Mouse (Mus musculus) lung, embryonic 16.5 days (tissue): Measurements from ENCODE around the gene 2310022A10Rik. TPM values are rescaled to one million over a fixed set of nuclear protein-coding genes. Genes with fewer than 3 reads are reported as not detected.
A peak's percentile ranks its signal among the peaks of the same experiment; 100 is the strongest.

ENCODE experiments used
- ATAC-seq: fragments of 200-750 bp; cut with Nextera tagmentation; 2 replicates; pipeline ENCODE4 v1.8.0; 2017; ENCODE audit warnings: low read depth, mild to moderate bottlenecking, moderate library complexity
- H3K27ac ChIP-seq: fragments of 300-500 bp; sonication (generic); 2 replicates; pipeline ENCODE4 v1.5.1; 2014; ENCODE audit warnings: mild to moderate bottlenecking, control low read depth, low read length
- H3K27me3 ChIP-seq: fragments of 300-500 bp; sonication (generic); 2 replicates; pipeline ENCODE4 v1.6.1; 2014; ENCODE audit warnings: low read depth, low read length, mixed read lengths; ENCODE audit not compliant: control insufficient read depth, insufficient read depth
- H3K36me3 ChIP-seq: fragments of 300-500 bp; sonication (generic); 2 replicates; pipeline ENCODE4 v1.6.1; 2014; ENCODE audit warnings: low read length; ENCODE audit not compliant: control insufficient read depth, insufficient read depth
- H3K4me1 ChIP-seq: fragments of 300-500 bp; sonication (generic); replicated peaks from 2 replicates; pipeline ENCODE4 v1.6.1; 2014; ENCODE audit warnings: low read length, mixed read lengths; ENCODE audit not compliant: control insufficient read depth, insufficient read depth
- H3K4me2 ChIP-seq: fragments of 300-500 bp; sonication (generic); 2 replicates; pipeline ENCODE4 v1.6.1; 2014; ENCODE audit warnings: low read depth, low read length, control low read depth
- H3K4me3 ChIP-seq: fragments of 300-500 bp; sonication (generic); 2 replicates; pipeline ENCODE4 v1.5.1; 2014; ENCODE audit warnings: mild to moderate bottlenecking, low read length, control low read depth
- H3K9ac ChIP-seq: fragments of 300-500 bp; sonication (generic); 2 replicates; pipeline ENCODE4 v1.6.1; 2014; ENCODE audit warnings: low read length, control low read depth
- H3K9me3 ChIP-seq: fragments of 300-500 bp; sonication (generic); 2 replicates; pipeline ENCODE4 v1.6.1; 2016; ENCODE audit warnings: low read length; ENCODE audit not compliant: control insufficient read depth
- WGBS: fragments of 180-500 bp; shearing (Covaris S2); extraction: QIAGEN DNeasy Blood & Tissue Kit; methylation state at CpG from one replicate; pipeline ENCODE4 v1.1.7; 2014; 5-methylcytosine and 5-hydroxymethylcytosine counted together
- polyA plus RNA-seq: library from polyadenylated mRNA; unstranded; fragments of >200 nt; fragmentation: Nextera tagmentation; extraction: Ambion mirVana; gene quantifications from 2 replicates; pipeline ENCODE4 v1.2.1, GENCODE M21; 2015

2310022A10Rik gene
- 22.8 and 24.9 TPM in 2 replicates for polyA plus RNA-seq

DNA sequence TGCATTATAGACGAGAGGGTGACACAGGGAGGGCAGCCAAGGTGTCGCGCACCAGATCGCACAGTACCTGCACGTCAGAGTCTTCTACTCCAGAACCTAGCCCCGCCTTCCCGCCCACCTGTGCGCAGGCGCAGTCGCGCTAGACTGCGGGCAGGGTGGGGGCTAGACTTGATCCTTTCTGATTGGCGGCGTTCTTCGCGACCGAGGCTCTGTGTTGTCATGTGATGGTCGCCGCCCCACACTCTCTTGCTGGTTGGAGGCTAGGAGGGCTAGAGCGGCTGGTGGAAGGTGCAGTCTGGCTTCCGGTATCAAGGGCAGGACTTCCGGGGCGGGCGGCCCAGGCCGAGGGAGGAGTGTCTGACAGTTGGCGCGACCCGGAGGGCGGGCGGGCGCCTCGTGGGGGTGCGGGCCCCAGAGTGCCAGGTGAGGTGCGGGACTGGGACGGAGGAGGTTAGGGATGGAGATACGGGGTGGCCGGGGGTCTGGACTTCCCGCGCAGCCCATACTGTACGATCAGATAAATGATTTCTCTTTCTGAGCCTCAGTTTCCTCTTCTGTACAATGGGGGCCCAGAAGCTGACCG, at the start of gene 2310022A10Rik, which contains the start of gene Pld3:
Gene 2310022A10Rik (plus strand): TSS at position 303 of the 583 bp plus-strand sequence.
Gene Pld3 (minus strand): TSS at position 288 of the 583 bp plus-strand sequence.
- H3K9ac ChIP-seq = peak within 1 kb of the TSS; percentile 73
- H3K27ac ChIP-seq = peak within 1 kb of the TSS; percentile 47
- H3K4me1 ChIP-seq = peaks cover 12% of the 10 kb centered on the region
- H3K4me3 ChIP-seq = peak within 1 kb of the TSS; percentile 64
- no peaks in the 10 kb centered on the region for H3K27me3 ChIP-seq
- H3K36me3 ChIP-seq = peaks cover 2% of the 10 kb centered on the region; the same call in 1 of the 2 replicates
- H3K9me3 ChIP-seq = no peaks in the 10 kb centered on the region
- H3K4me2 ChIP-seq = peak within 1 kb of the TSS; percentile 88
- ATAC-seq = peak; percentile 100
- under 1% methylated on average over 39 of the region's 41 CpGs for WGBS

DNA sequence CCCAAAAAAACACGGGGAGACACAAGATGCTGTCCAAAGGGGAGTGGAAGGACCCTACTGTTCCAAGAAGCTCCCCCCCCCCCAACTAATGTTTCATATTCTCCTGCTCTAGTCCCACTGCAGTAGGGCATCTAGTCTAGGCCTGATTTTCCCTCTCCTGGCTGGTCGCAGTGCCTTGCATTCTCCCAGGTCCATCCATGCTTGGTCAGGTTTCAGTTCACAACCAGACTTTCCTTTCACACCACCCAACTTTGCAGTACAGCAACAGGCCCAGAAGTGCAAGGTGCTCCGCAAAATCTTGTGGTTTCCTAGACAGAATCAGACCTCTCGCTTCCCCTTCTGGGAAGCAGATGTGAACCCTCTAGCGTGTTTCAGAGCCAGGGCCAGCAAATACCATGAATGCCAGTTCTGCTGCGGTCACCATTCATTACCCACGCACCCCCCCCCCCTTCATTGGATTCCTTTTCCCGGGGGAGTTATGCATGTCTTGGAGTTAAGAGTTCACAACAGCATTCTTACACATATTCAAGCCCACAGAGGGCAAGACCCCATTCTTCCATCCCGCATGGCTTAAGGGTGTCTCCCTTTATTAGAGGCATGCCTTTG, 46.2 kb upstream of the 2310022A10Rik start:
- Histone ChIP-seq H3K4me3 (peak overlapping the region; percentile 63), H3K27ac (peak overlapping the region; percentile 100), H3K9ac (peak overlapping the region; percentile 85), H3K9me3 (no peaks in the 10 kb centered on the region), H3K36me3 (no peaks in the 10 kb centered on the region), H3K27me3 (no peaks in the 10 kb centered on the region), H3K4me2 (peak overlapping the region; percentile 70), H3K4me1 (peaks cover 13% of the 10 kb centered on the region)
- 28% methylated on average over 9 of the region's 9 CpGs for WGBS
- ATAC-seq = no peak

DNA sequence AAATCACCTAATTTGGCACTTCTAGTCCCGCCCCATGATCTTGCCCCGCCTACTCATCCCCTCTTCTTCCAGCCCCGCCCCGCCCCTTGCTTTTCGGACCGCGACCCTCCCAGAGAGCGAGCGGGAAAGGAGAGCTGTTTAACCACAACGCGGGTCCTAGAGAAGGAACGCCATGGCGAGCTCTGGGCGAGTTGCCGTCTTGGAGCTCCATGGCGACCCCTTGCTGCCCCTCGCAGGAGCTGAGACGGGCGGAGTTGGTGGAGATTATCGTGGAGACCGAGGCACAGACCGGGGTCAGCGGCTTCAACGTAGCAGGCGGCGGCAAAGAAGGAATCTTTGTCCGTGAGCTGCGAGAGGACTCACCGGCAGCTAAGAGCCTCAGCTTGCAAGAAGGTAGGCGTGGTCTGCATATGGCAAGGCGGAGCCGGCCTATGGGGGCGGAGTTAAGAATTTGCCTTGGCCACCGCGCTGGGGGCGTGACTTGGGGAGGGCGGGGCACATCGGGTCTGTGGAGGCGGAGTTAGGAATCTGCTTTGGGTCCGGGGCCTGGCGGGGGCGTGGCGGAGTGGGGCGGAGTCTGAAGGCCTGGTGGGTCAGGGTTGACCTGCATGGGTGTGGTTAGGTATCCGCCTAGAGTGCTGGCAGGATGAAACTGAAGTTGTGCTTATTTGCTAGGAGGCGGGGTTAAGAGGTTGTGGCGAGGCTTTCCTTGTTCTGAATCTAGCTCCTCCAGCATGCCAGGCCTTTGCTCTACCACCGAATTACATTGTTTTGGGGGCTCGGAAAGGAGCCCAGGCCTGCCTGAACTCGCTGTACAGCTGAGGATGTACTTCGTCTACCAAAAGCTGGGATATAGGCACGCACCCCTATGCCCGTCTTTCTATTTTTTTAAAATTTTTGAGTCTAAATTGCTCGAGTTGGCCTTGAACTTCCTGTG, 45.1 kb upstream of the 2310022A10Rik start:
- H3K9ac ChIP-seq = peak overlapping the region; percentile 85
- H3K4me2 ChIP-seq = peak overlapping the region; percentile 70
- peak overlapping the region; percentile 63 for H3K4me3 ChIP-seq
- peaks cover 13% of the 10 kb centered on the region for H3K4me1 ChIP-seq
- WGBS = under 1% methylated on average over 54 of the region's 54 CpGs
- no peaks in the 10 kb centered on the region for H3K27me3 ChIP-seq
- peak; percentile 94 for ATAC-seq
- H3K9me3 ChIP-seq = no peaks in the 10 kb centered on the region
- peak overlapping the region; percentile 100 for H3K27ac ChIP-seq
- H3K36me3 ChIP-seq = no peaks in the 10 kb centered on the region

DNA sequence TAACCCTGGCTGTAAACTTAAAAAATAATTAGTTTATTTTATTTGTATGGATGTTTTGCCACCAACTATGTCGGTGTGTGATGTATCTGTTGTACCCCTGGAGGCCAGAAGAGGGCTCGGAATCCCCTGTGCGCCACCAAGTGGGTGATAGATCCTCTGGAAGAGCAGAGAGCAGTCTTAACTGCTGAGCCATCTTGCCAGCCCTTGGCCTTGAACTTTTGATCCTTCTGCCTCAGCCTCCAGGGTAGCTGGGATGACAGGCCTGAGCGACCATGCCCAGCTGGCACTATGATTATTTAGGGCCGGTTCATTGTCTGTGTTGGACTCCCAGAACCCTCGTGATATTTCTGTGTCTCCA, 44.4 kb upstream of the 2310022A10Rik start:
- H3K4me1 ChIP-seq = peaks cover 13% of the 10 kb centered on the region
- ATAC-seq = peak; percentile 70
- WGBS = 13% methylated on average over 6 of the region's 6 CpGs

DNA sequence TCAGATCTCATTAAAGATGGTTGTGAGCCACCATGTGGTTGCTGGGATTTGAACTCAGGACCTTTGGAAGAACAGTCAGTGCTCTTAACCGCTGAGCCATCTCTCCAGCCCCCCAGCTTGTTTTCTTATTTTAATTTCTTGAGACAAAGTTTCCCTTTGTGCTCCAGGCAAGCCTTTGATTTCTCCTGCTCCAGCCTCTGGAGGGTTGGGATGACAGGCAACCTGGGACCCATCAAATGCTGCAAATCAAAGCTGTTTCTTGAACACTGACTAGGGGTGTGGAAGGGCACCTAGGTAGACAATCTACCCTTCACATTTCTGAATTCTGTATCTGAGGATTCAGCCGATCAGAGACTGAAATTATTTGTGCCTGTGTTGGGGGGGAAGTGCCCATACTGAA, 42.2 kb upstream of the 2310022A10Rik start:
- Histone ChIP-seq H3K9ac (no peak overlapping the region), H3K9me3 (no peaks in the 10 kb centered on the region), H3K4me3 (no peak overlapping the region), H3K27ac (no peak overlapping the region), H3K4me2 (no peak overlapping the region), H3K36me3 (no peaks in the 10 kb centered on the region), H3K4me1 (peaks cover 13% of the 10 kb centered on the region), H3K27me3 (no peaks in the 10 kb centered on the region)
- no peak for ATAC-seq
- 95% methylated on average over 2 of the region's 2 CpGs for WGBS

More for the DNA sequence above, 44.4 kb upstream of the 2310022A10Rik start:
- no peaks in the 10 kb centered on the region for H3K27me3 ChIP-seq
- peak overlapping the region; percentile 63 for H3K4me3 ChIP-seq
- H3K27ac ChIP-seq = peak overlapping the region; percentile 100
- peak overlapping the region; percentile 70 for H3K4me2 ChIP-seq
- H3K36me3 ChIP-seq = no peaks in the 10 kb centered on the region
- peak overlapping the region; percentile 60 for H3K9ac ChIP-seq
- no peaks in the 10 kb centered on the region for H3K9me3 ChIP-seq

DNA sequence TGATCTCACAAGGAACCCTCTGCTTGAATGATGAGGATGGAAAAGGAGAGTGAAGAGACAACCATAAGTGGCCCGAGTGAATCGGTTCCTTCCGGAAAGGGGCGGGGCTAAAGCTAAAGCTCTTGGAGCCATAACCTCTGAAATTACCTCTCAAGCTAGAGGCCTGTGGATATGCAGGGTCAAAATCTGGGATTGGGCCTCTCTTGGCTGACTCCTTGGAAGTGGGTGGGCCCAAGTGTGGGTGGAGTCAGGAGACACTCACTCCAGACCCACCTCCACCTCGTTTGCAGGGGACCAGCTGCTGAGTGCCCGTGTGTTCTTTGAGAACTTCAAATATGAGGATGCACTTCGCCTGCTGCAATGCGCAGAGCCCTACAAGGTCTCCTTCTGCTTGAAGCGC, 38.1 kb upstream of the 2310022A10Rik start:
- 0 out of 2 replicates have a peak, but pooled peaks have one; percentile 29 for ATAC-seq
- Histone ChIP-seq H3K9ac (no peak overlapping the region), H3K4me2 (no peak overlapping the region), H3K27me3 (no peaks in the 10 kb centered on the region), H3K27ac (no peak overlapping the region), H3K36me3 (peaks cover 7% of the 10 kb centered on the region), H3K9me3 (peaks cover 4% of the 10 kb centered on the region), H3K4me1 (no peaks in the 10 kb centered on the region), H3K4me3 (no peak overlapping the region)
- 69% methylated on average over 9 of the region's 9 CpGs for WGBS

DNA sequence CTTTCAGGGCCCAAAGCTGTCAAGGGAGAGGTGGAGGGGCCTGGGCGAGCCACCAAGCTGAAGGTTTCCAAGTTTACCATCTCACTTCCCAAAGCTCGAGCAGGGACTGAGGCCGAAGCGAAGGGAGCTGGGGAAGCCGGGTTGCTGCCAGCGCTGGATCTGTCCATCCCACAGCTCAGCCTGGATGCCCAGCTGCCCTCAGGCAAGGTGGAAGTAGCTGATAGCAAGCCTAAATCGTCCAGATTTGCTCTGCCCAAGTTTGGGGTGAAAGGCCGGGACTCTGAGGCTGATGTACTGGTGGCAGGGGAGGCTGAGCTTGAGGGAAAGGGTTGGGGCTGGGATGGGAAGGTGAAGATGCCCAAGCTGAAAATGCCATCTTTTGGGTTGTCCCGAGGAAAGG, 34.7 kb upstream of the 2310022A10Rik start:
- Histone ChIP-seq H3K4me1 (peaks cover 3% of the 10 kb centered on the region), H3K4me3 (no peak overlapping the region), H3K9me3 (peaks cover 5% of the 10 kb centered on the region), H3K36me3 (peaks cover 7% of the 10 kb centered on the region), H3K27me3 (no peaks in the 10 kb centered on the region), H3K9ac (no peak overlapping the region), H3K4me2 (no peak overlapping the region), H3K27ac (no peak overlapping the region)
- no peak for ATAC-seq
- WGBS = 83% methylated on average over 9 of the region's 9 CpGs

DNA sequence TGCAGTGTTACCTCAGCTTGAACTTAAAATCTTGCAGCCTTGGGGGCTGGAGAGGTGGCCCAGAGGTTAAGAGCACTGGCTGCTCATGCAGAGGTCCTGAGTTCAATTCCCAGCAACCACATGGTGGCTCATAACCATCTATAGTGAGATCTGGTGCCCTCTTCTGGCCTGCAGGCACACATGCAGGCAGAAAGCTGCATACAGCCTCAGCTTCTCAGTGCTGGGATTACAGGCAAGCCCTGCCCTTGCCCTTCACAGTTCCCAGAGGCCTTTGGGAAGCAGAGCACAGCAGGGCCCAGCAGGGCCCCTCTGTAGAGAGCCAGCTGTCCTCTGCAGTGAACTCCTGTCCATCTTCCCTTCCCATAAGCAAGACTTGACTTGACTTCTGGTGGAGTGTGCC, 32.9 kb upstream of the 2310022A10Rik start:
- no peak overlapping the region for H3K9ac ChIP-seq
- H3K27ac ChIP-seq = no peak overlapping the region
- no peaks in the 10 kb centered on the region for H3K27me3 ChIP-seq
- H3K4me3 ChIP-seq = no peak overlapping the region
- no peak overlapping the region for H3K4me2 ChIP-seq
- H3K9me3 ChIP-seq = peaks cover 5% of the 10 kb centered on the region
- H3K4me1 ChIP-seq = peaks cover 3% of the 10 kb centered on the region
- ATAC-seq = no peak
- peaks cover 7% of the 10 kb centered on the region for H3K36me3 ChIP-seq

DNA sequence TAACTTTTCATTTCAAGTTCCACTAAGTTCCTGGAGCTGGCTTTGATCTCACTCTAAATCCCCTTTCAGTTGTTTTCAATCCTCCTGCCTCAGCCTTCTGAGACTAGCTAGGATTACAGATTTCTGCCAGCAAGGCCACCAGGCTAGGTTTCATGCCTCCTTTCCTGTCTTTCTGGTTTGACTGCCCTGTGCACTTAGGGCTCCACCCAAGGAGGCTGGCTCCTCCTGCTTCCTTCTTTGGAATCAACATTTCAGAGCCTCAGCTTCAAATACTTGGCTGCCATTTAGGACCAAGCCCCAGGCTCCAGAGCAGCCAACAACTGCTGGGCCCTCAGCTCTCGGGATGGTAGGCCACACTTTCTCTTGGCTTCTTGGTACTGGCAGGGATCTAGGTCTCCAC, 32.4 kb upstream of the 2310022A10Rik start:
- no peak overlapping the region for H3K4me3 ChIP-seq
- peaks cover 7% of the 10 kb centered on the region for H3K36me3 ChIP-seq
- no peak overlapping the region for H3K9ac ChIP-seq
- H3K9me3 ChIP-seq = peaks cover 5% of the 10 kb centered on the region
- H3K4me2 ChIP-seq = no peak overlapping the region
- ATAC-seq = no peak
- 50% methylated on average over 1 of the region's 1 CpGs for WGBS
- H3K27me3 ChIP-seq = no peaks in the 10 kb centered on the region
- no peak overlapping the region for H3K27ac ChIP-seq
- peaks cover 3% of the 10 kb centered on the region for H3K4me1 ChIP-seq
